Mouse (Mus musculus): Measurements from ENCODE around the gene Zfp385a. TPM values are rescaled to one million over a fixed set of nuclear protein-coding genes. Genes with fewer than 3 reads are reported as not detected.

The Zfp385a gene
- 10.1 TPM in 2 replicates for polyA plus RNA-seq (2015; fragmentation: Nextera tagmentation; extraction: Ambion mirVana)

GRCm38 (mm10) chr15:103339961-103340337 lies at the start of gene Zfp385a:
Zfp385a (minus strand) TSS chr15:103340093.
- Histone ChIP-seq H3K9ac (replicated peaks) (peak within 1 kb of the TSS; percentile 53), H3K4me2 (ENCODE audit: low read depth, low read length) (peak within 1 kb of the TSS; percentile 94), H3K4me3 (ENCODE audit: low read depth, low read length) (peak within 1 kb of the TSS; percentile 71), H3K27me3 (ENCODE audit: insufficient read depth, low read length) (peaks cover 32% of the 10 kb centered on the region), H3K27ac (ENCODE audit: low read depth) (no peak within 1 kb of the TSS), H3K9me3 (ENCODE audit: low read length) (no peaks in the 10 kb centered on the region), H3K4me1 (ENCODE audit: insufficient read depth) (peaks cover 21% of the 10 kb centered on the region), H3K36me3 (replicated peaks; ENCODE audit: insufficient read depth, low read length) (peaks cover 12% of the 10 kb centered on the region)
- TF ChIP-seq EP300 (IDR thresholded peaks at IDR 0.05; ENCODE audit: low read depth): no peak
- TF ChIP-seq CTCF (IDR thresholded peaks at IDR 0.05; ENCODE audit: low read depth): peak; percentile 36; the same call in 1 of the 2 replicates
- ATAC-seq (peak; percentile 66), DNase-seq (peak; percentile 78)
- WGBS (ENCODE audit: insufficient replicate concordance): under 1% methylated on average over 17 of the region's 26 CpGs

GRCm38 (mm10) chr15:103388556-103389145 lies 48.8 kb upstream of the Zfp385a start:
- H3K36me3 ChIP-seq (replicated peaks; ENCODE audit: insufficient read depth, low read length): no peaks in the 10 kb centered on the region
- TF ChIP-seq EP300 (IDR thresholded peaks at IDR 0.05; ENCODE audit: low read depth) (no peak), CTCF (IDR thresholded peaks at IDR 0.05; ENCODE audit: low read depth) (peak; percentile 79)
- no peaks in the 10 kb centered on the region for H3K9me3 ChIP-seq (ENCODE audit: low read length)
- no peak overlapping the region for H3K4me3 ChIP-seq (ENCODE audit: low read depth, low read length)
- no peak overlapping the region for H3K4me2 ChIP-seq (ENCODE audit: low read depth, low read length)
- no peak overlapping the region for H3K27ac ChIP-seq (ENCODE audit: low read depth)
- DNase-seq (no peak), ATAC-seq (no peak)
- H3K9ac ChIP-seq (replicated peaks): no peak overlapping the region
- 28% methylated on average over 4 of the region's 4 CpGs for WGBS (ENCODE audit: insufficient replicate concordance)
- H3K4me1 ChIP-seq (ENCODE audit: insufficient read depth): no peaks in the 10 kb centered on the region
- no peaks in the 10 kb centered on the region for H3K27me3 ChIP-seq (ENCODE audit: insufficient read depth, low read length)

GRCm38 (mm10) chr15:103383771-103384488 lies 44.0 kb upstream of the Zfp385a start:
- 54% methylated on average over 7 of the region's 7 CpGs for WGBS (ENCODE audit: insufficient replicate concordance)
- no peak for DNase-seq
- Histone ChIP-seq H3K4me2 (ENCODE audit: low read depth, low read length) (no peak overlapping the region), H3K4me1 (ENCODE audit: insufficient read depth) (no peaks in the 10 kb centered on the region), H3K27ac (ENCODE audit: low read depth) (peak overlapping the region; percentile 39; the same call in 1 of the 2 replicates), H3K4me3 (ENCODE audit: low read depth, low read length) (no peak overlapping the region), H3K27me3 (ENCODE audit: insufficient read depth, low read length) (no peaks in the 10 kb centered on the region), H3K9ac (replicated peaks) (no peak overlapping the region), H3K36me3 (replicated peaks; ENCODE audit: insufficient read depth, low read length) (no peaks in the 10 kb centered on the region), H3K9me3 (ENCODE audit: low read length) (no peaks in the 10 kb centered on the region)
- TF ChIP-seq CTCF (IDR thresholded peaks at IDR 0.05; ENCODE audit: low read depth): no peak
- TF ChIP-seq EP300 (IDR thresholded peaks at IDR 0.05; ENCODE audit: low read depth): no peak
- no peak for ATAC-seq

GRCm38 (mm10) chr15:103382795-103383406 lies 43.0 kb upstream of the Zfp385a start:
- DNase-seq: no peak

GRCm38 (mm10) chr15:103382075-103382474 lies 42.2 kb upstream of the Zfp385a start:
- 68% methylated on average over 2 of the region's 2 CpGs for WGBS (ENCODE audit: insufficient replicate concordance)
- peaks cover 5% of the 10 kb centered on the region; the same call in 1 of the 2 replicates for H3K4me1 ChIP-seq (ENCODE audit: insufficient read depth)
- no peak overlapping the region for H3K4me2 ChIP-seq (ENCODE audit: low read depth, low read length)
- no peak for TF ChIP-seq EP300 (IDR thresholded peaks at IDR 0.05; ENCODE audit: low read depth)
- no peak for TF ChIP-seq CTCF (IDR thresholded peaks at IDR 0.05; ENCODE audit: low read depth)
- no peaks in the 10 kb centered on the region for H3K36me3 ChIP-seq (replicated peaks; ENCODE audit: insufficient read depth, low read length)
- DNase-seq: no peak
- H3K9me3 ChIP-seq (ENCODE audit: low read length): no peaks in the 10 kb centered on the region
- no peaks in the 10 kb centered on the region for H3K27me3 ChIP-seq (ENCODE audit: insufficient read depth, low read length)
- H3K27ac ChIP-seq (ENCODE audit: low read depth): no peak overlapping the region
- H3K4me3 ChIP-seq (ENCODE audit: low read depth, low read length): no peak overlapping the region
- H3K9ac ChIP-seq (replicated peaks): no peak overlapping the region
- no peak for ATAC-seq

More at GRCm38 (mm10) chr15:103382795-103383406, 43.0 kb upstream of the Zfp385a start:
- H3K27ac ChIP-seq (ENCODE audit: low read depth): 0 out of 2 replicates have a peak overlapping the region, but pooled peaks have one; percentile 39
- H3K9me3 ChIP-seq (ENCODE audit: low read length): no peaks in the 10 kb centered on the region
- H3K4me3 ChIP-seq (ENCODE audit: low read depth, low read length): no peak overlapping the region
- no peaks in the 10 kb centered on the region for H3K36me3 ChIP-seq (replicated peaks; ENCODE audit: insufficient read depth, low read length)
- no peak overlapping the region for H3K4me2 ChIP-seq (ENCODE audit: low read depth, low read length)
- ATAC-seq: no peak
- H3K9ac ChIP-seq (replicated peaks): no peak overlapping the region
- peaks cover 5% of the 10 kb centered on the region; the same call in 1 of the 2 replicates for H3K4me1 ChIP-seq (ENCODE audit: insufficient read depth)
- no peaks in the 10 kb centered on the region for H3K27me3 ChIP-seq (ENCODE audit: insufficient read depth, low read length)
- WGBS (ENCODE audit: insufficient replicate concordance): 31% methylated on average over 5 of the region's 5 CpGs
- TF ChIP-seq EP300 (IDR thresholded peaks at IDR 0.05; ENCODE audit: low read depth) (no peak), CTCF (IDR thresholded peaks at IDR 0.05; ENCODE audit: low read depth) (no peak)

All from liver, postnatal 0 days (tissue).